Mouse (Mus musculus): ENCODE measurements at regions not wholly inside any gene's neighbourhood (a gene's known extent, or its start where the extent isn't known, plus 50 kb on each side); places are given as distances from the start of the nearest gene placed in this dataset.

DNA sequence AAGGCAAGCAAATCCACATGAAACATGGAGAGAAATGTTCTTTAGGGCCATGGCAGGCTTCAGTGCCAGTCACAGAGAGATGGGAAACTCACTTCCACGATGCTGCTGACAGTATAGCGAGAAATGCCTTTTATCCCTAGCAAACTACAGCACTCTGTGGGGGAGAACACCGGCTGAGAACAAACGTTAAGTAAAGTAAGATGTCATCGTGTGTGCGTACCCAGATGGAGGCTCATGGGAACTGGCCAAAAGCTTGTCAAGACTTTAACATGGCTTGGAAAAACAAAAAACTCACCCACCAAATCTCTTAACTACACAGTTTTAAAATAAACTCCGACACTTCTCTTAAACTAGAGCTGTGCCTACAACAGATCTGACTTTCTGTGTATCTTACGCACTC is 106.3 kb upstream of the Irs2 start:
- no peaks in the 10 kb centered on the region for H3K36me3 ChIP-seq (ENCODE audit: control insufficient read depth, insufficient read depth)
- H3K4me2 ChIP-seq (ENCODE audit: low read depth) = no peak overlapping the region
- H3ac ChIP-seq (ENCODE audit: control insufficient read depth, insufficient read length) = no peak overlapping the region
- H3K27me3 ChIP-seq (ENCODE audit: control insufficient read depth, insufficient read depth, insufficient read length) = no peaks in the 10 kb centered on the region
- no peak for TF ChIP-seq MAX (IDR thresholded peaks at IDR 0.05; ENCODE audit: low read depth)
- no peak for TF ChIP-seq REST (IDR thresholded peaks at IDR 0.05; ENCODE audit: insufficient read depth, insufficient read length)
- TF ChIP-seq POLR2A (IDR thresholded peaks at IDR 0.05; ENCODE audit: insufficient read length, low read depth) = no peak
- TF ChIP-seq SRF (IDR thresholded peaks at IDR 0.05; ENCODE audit: control insufficient read depth, insufficient read length, low read depth) = no peak
- no peak for TF ChIP-seq TCF12 (IDR thresholded peaks at IDR 0.05; ENCODE audit: insufficient read depth, poor library complexity, severe bottlenecking)
- TF ChIP-seq USF1 (IDR thresholded peaks at IDR 0.05; ENCODE audit: low read depth) = no peak
- TF ChIP-seq CEBPB (IDR thresholded peaks at IDR 0.05; ENCODE audit: insufficient read depth, poor library complexity, severe bottlenecking) = no peak
- TF ChIP-seq MYOG (IDR thresholded peaks at IDR 0.05; ENCODE audit: control insufficient read depth in 1 of 3, insufficient read depth in 1 of 3, insufficient read length in 2 of 3, low read depth in 2 of 3) = no peak
- no peak for TF ChIP-seq POLR2AphosphoS2 (IDR thresholded peaks at IDR 0.05; ENCODE audit: insufficient read length, low read depth)
- no peak for TF ChIP-seq E2F4 (IDR thresholded peaks at IDR 0.05; ENCODE audit: insufficient read depth)
- TF ChIP-seq MYOD1 (IDR thresholded peaks at IDR 0.05; ENCODE audit: control insufficient read depth in 1 of 3, insufficient read length in 2 of 3, low read depth in 2 of 3) = no peak
- TF ChIP-seq TCF3 (IDR thresholded peaks at IDR 0.05; ENCODE audit: insufficient read length, low read depth) = no peak
- no peak overlapping the region for H3K4me3 ChIP-seq
- no peaks in the 10 kb centered on the region for H3K79me2 ChIP-seq (ENCODE audit: control insufficient read depth, insufficient read depth)

DNA sequence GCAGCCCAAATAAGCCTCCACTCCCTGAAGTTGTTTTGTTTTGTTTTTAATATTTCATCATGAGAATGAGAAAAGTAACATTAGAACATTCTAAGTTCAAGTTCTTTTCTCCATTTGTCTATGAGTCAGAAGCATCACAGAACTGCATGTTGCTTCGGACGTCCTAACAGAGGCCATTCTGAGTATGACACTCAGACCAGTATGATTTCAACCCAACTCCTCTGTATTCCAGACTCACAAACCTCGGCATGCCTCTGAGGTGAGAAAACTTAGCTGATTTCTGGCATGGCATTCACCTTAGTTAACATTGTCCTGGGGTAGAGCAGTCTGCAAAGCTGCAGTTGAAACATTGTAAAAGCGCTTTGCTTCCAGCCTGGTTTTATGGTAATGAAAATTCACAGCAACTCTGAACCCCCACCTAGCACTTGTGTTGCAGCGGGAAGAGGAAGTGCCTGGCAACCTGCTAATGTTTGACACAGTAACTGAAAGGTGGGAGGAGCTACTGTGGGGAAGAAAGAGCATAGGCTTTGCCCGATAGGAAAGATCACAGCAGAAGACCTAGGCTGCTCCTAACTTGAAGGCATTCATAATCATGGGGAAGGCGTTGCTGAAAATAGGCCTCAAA is 104.8 kb upstream of the Irs2 start:
- no peak for TF ChIP-seq MYOG (IDR thresholded peaks at IDR 0.05; ENCODE audit: control insufficient read depth in 1 of 3, insufficient read depth in 1 of 3, insufficient read length in 2 of 3, low read depth in 2 of 3)
- TF ChIP-seq REST (IDR thresholded peaks at IDR 0.05; ENCODE audit: insufficient read depth, insufficient read length) = no peak
- no peak for TF ChIP-seq SRF (IDR thresholded peaks at IDR 0.05; ENCODE audit: control insufficient read depth, insufficient read length, low read depth)
- no peak for TF ChIP-seq MYOD1 (IDR thresholded peaks at IDR 0.05; ENCODE audit: control insufficient read depth in 1 of 3, insufficient read length in 2 of 3, low read depth in 2 of 3)
- Histone ChIP-seq H3K4me3 (no peak overlapping the region), H3K4me2 (ENCODE audit: low read depth) (no peak overlapping the region), H3K36me3 (ENCODE audit: control insufficient read depth, insufficient read depth) (no peaks in the 10 kb centered on the region), H3ac (ENCODE audit: control insufficient read depth, insufficient read length) (no peak overlapping the region), H3K27me3 (ENCODE audit: control insufficient read depth, insufficient read depth, insufficient read length) (no peaks in the 10 kb centered on the region), H3K79me2 (ENCODE audit: control insufficient read depth, insufficient read depth) (no peaks in the 10 kb centered on the region)

DNA sequence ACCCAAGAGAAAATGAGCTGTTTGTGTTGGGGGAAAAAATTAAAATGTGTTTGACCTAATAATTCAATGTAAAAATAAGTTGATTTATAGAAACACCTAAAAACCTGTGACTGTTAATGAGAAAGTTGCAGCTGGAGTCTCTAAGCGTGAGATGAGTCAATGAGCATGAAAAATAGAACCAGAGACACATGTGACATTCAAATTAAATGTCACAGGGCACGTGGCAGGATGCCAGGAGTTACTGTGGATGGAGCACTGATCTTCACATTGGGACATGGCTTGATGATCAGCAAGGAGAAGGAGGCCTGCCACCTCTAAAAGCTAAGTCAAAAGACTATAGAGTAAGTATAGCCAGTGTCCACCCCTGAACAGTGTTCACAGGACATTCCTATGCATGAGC is 103.7 kb upstream of the Irs2 start:
- no peak overlapping the region for H3ac ChIP-seq (ENCODE audit: control insufficient read depth, insufficient read length)
- no peaks in the 10 kb centered on the region for H3K79me2 ChIP-seq (ENCODE audit: control insufficient read depth, insufficient read depth)
- no peaks in the 10 kb centered on the region for H3K27me3 ChIP-seq (ENCODE audit: control insufficient read depth, insufficient read depth, insufficient read length)
- H3K4me2 ChIP-seq (ENCODE audit: low read depth) = no peak overlapping the region
- H3K36me3 ChIP-seq (ENCODE audit: control insufficient read depth, insufficient read depth) = no peaks in the 10 kb centered on the region
- no peak overlapping the region for H3K4me3 ChIP-seq
- TF ChIP-seq SRF (IDR thresholded peaks at IDR 0.05; ENCODE audit: control insufficient read depth, insufficient read length, low read depth) (no peak), POLR2AphosphoS2 (IDR thresholded peaks at IDR 0.05; ENCODE audit: insufficient read length, low read depth) (no peak), USF1 (IDR thresholded peaks at IDR 0.05; ENCODE audit: low read depth) (no peak), MYOD1 (IDR thresholded peaks at IDR 0.05; ENCODE audit: control insufficient read depth in 1 of 3, insufficient read length in 2 of 3, low read depth in 2 of 3) (no peak), MAX (IDR thresholded peaks at IDR 0.05; ENCODE audit: low read depth) (no peak), REST (IDR thresholded peaks at IDR 0.05; ENCODE audit: insufficient read depth, insufficient read length) (no peak), POLR2A (IDR thresholded peaks at IDR 0.05; ENCODE audit: insufficient read length, low read depth) (no peak), TCF12 (IDR thresholded peaks at IDR 0.05; ENCODE audit: insufficient read depth, poor library complexity, severe bottlenecking) (no peak), CEBPB (IDR thresholded peaks at IDR 0.05; ENCODE audit: insufficient read depth, poor library complexity, severe bottlenecking) (no peak), MYOG (IDR thresholded peaks at IDR 0.05; ENCODE audit: control insufficient read depth in 1 of 3, insufficient read depth in 1 of 3, insufficient read length in 2 of 3, low read depth in 2 of 3) (no peak), E2F4 (IDR thresholded peaks at IDR 0.05; ENCODE audit: insufficient read depth) (no peak), TCF3 (IDR thresholded peaks at IDR 0.05; ENCODE audit: insufficient read length, low read depth) (no peak)

- H3ac ChIP-seq (ENCODE audit: control insufficient read depth, insufficient read length) = no peak overlapping the region
- TF ChIP-seq MAX (IDR thresholded peaks at IDR 0.05; ENCODE audit: low read depth) (no peak), POLR2A (IDR thresholded peaks at IDR 0.05; ENCODE audit: insufficient read length, low read depth) (no peak), REST (IDR thresholded peaks at IDR 0.05; ENCODE audit: insufficient read depth, insufficient read length) (no peak), CEBPB (IDR thresholded peaks at IDR 0.05; ENCODE audit: insufficient read depth, poor library complexity, severe bottlenecking) (no peak), MYOD1 (IDR thresholded peaks at IDR 0.05; ENCODE audit: control insufficient read depth in 1 of 3, insufficient read length in 2 of 3, low read depth in 2 of 3) (no peak), POLR2AphosphoS2 (IDR thresholded peaks at IDR 0.05; ENCODE audit: insufficient read length, low read depth) (no peak), E2F4 (IDR thresholded peaks at IDR 0.05; ENCODE audit: insufficient read depth) (no peak), TCF12 (IDR thresholded peaks at IDR 0.05; ENCODE audit: insufficient read depth, poor library complexity, severe bottlenecking) (no peak), SRF (IDR thresholded peaks at IDR 0.05; ENCODE audit: control insufficient read depth, insufficient read length, low read depth) (no peak), USF1 (IDR thresholded peaks at IDR 0.05; ENCODE audit: low read depth) (no peak), MYOG (IDR thresholded peaks at IDR 0.05; ENCODE audit: control insufficient read depth in 1 of 3, insufficient read depth in 1 of 3, insufficient read length in 2 of 3, low read depth in 2 of 3) (no peak), TCF3 (IDR thresholded peaks at IDR 0.05; ENCODE audit: insufficient read length, low read depth) (no peak)
Measured at GRCm38 (mm10) chr8:11107435-11107834, 99.2 kb upstream of the Irs2 start.

More at GRCm38 (mm10) chr8:11107435-11107834, 99.2 kb upstream of the Irs2 start:
- H3K36me3 ChIP-seq (ENCODE audit: control insufficient read depth, insufficient read depth) = no peaks in the 10 kb centered on the region
- no peak overlapping the region for H3K4me3 ChIP-seq
- no peaks in the 10 kb centered on the region for H3K79me2 ChIP-seq (ENCODE audit: control insufficient read depth, insufficient read depth)
- no peaks in the 10 kb centered on the region for H3K27me3 ChIP-seq (ENCODE audit: control insufficient read depth, insufficient read depth, insufficient read length)
- H3K4me2 ChIP-seq (ENCODE audit: low read depth) = no peak overlapping the region
